Mouse (Mus musculus) ES-Bruce4 (cell line): ENCODE data around the gene Ubl4b. TPM values are rescaled to one million over a fixed set of nuclear protein-coding genes. Genes with fewer than 3 reads are reported as not detected.
A peak's percentile ranks its signal among the peaks of the same experiment; 100 is the strongest.

Experiments used
- H3K27ac ChIP-seq: 2 replicates; pipeline ENCODE4 v1.5.1; 2012; ENCODE audit warnings: low read length, inconsistent platforms; ENCODE audit not compliant: insufficient read depth
- H3K27me3 ChIP-seq: 2 replicates; pipeline ENCODE4 v1.6.1; 2012; ENCODE audit warnings: mild to moderate bottlenecking, low read length, inconsistent platforms; ENCODE audit not compliant: control insufficient read depth, poor library complexity, insufficient read depth, severe bottlenecking
- H3K36me3 ChIP-seq: 2 replicates; pipeline ENCODE4 v1.6.1; 2012; ENCODE audit warnings: inconsistent platforms, mild to moderate bottlenecking, low read length, moderate library complexity; ENCODE audit not compliant: control insufficient read depth, poor library complexity, insufficient read depth, severe bottlenecking
- H3K4me1 ChIP-seq: one replicate; pipeline ENCODE4 v1.8.1; 2011; ENCODE audit warnings: low read length; ENCODE audit not compliant: control insufficient read depth, insufficient read depth
- H3K4me3 ChIP-seq: 2 replicates; pipeline ENCODE4 v1.5.1; 2011; ENCODE audit warnings: low read depth, mild to moderate bottlenecking, low read length
- H3K9ac ChIP-seq: 2 replicates; pipeline ENCODE4 v1.6.1; 2012; ENCODE audit warnings: low read depth, mild to moderate bottlenecking, inconsistent platforms; ENCODE audit not compliant: poor library complexity, severe bottlenecking
- H3K9me3 ChIP-seq: replicated peaks from 2 replicates; pipeline ENCODE4 v1.6.1; 2012; ENCODE audit warnings: mild to moderate bottlenecking, low read length, inconsistent platforms; ENCODE audit not compliant: control insufficient read depth, poor library complexity, insufficient read depth, severe bottlenecking
- CTCF ChIP-seq: IDR thresholded peaks from one replicate; pipeline ENCODE4 v1.8.1; 2011; ENCODE audit warnings: low read depth, low read length
- EP300 ChIP-seq: IDR thresholded peaks from 2 replicates; pipeline ENCODE4 v1.6.1; 2011; ENCODE audit warnings: low read depth, low read length; ENCODE audit not compliant: insufficient read depth
- POLR2A ChIP-seq: IDR thresholded peaks from one replicate; pipeline ENCODE4 v1.8.1; 2011; ENCODE audit warnings: low read length; ENCODE audit not compliant: insufficient read depth
- polyA plus RNA-seq: library from polyadenylated mRNA; stranded (reverse); fragments of >200 nt; gene quantifications from 2 replicates; pipeline ENCODE4 v1.2.4, GENCODE M21; 2011; ENCODE audit warnings: low read depth; ENCODE audit not compliant: missing spikeins, insufficient read depth, insufficient read length

Gene Ubl4b
- polyA plus RNA-seq, 1 experiment = not detected

DNA sequence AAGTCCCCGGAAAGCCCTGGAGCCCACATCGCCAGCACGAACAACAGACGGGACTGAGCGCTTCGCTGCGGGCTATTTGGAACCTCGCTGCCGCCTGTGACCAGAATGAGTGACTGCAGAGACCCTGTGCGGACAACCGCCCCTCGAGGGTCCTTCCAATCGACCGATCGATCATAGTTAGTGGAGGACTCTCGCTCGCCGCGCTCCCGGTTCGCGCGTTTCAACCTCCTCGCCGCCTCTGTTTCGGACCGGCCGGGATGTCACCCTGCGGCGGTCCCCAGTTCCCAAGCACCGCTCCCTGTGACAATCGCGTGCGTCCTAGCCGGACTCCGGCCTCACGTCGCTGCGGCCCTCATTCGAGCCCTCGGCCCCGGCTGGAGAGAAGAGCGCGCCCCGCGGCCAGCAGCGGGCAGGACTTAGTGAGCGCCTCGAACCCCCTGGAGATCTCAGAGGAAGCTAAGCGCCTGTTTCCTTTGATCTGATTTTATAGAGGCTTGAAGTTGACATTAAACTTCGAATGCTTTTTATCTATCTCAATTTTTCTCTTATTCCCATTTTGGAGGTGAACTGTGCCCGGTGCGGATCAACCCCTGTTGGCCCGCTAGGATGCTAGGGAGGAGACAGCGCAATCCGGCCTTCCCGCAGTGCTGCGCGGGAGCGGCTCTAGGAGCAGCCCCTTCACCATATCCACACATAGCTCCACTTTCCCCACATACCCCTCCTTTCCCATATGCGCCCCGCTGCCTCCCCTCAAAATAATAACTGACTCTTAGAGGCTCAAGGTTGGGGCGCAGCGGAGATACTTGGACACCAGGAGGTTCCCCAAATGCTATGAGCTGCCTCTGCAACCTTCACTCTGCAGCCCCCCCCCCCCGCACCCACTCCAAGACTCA, 28.2 kb upstream of the Ubl4b start:
- no peaks in the 10 kb centered on the region for H3K4me1 ChIP-seq

DNA sequence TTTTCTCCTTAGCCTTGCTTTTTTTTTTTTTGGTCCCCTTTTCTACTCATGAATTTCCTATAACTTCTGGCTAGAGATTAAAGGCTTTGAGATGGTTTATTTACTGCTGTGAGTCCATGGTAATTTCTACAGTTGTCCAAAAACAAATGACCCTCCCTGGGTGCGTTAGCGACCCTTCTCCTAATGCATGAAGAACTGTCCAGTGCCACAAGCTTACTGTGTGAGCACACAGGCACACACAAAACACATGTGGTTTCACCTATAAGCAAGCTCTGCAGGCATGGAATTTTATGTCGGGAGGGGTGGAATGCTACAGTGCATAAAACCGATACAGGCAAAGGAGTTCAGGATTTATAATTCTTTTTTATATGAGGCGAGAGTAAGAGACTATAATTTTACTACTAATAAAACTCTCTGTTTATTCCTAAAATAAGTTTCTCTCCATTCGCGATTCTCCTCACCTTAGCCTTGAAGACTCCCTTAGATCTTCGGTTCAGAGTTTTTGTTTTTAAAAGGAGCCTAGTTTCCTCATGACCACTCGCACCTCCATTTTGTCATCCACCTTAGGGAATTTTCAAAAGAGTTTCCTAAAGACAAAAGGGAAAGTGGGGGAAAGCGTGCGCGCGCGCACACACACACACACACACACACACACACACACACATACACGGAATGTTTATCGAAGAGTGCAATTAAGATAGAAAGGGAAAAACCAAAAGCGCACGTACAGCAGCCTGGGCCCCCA, 27.4 kb upstream of the Ubl4b start:
- Histone ChIP-seq H3K4me3 (peak overlapping the region; percentile 58; the same call in 1 of the 2 replicates), H3K9me3 (no peaks in the 10 kb centered on the region), H3K27ac (no peak overlapping the region), H3K36me3 (no peaks in the 10 kb centered on the region), H3K9ac (peak overlapping the region; percentile 30; the same call in 1 of the 2 replicates), H3K4me1 (no peaks in the 10 kb centered on the region), H3K27me3 (peaks cover 15% of the 10 kb centered on the region)
- TF ChIP-seq CTCF = no peak
- TF ChIP-seq POLR2A = no peak

More for the DNA sequence above, 28.2 kb upstream of the Ubl4b start:
- Histone ChIP-seq H3K4me3 (peak overlapping the region; percentile 58), H3K27ac (no peak overlapping the region), H3K9me3 (no peaks in the 10 kb centered on the region), H3K9ac (peak overlapping the region; percentile 30; the same call in 1 of the 2 replicates), H3K27me3 (peaks cover 15% of the 10 kb centered on the region), H3K36me3 (no peaks in the 10 kb centered on the region)
- TF ChIP-seq EP300 (no peak), CTCF (no peak), POLR2A (no peak)

DNA sequence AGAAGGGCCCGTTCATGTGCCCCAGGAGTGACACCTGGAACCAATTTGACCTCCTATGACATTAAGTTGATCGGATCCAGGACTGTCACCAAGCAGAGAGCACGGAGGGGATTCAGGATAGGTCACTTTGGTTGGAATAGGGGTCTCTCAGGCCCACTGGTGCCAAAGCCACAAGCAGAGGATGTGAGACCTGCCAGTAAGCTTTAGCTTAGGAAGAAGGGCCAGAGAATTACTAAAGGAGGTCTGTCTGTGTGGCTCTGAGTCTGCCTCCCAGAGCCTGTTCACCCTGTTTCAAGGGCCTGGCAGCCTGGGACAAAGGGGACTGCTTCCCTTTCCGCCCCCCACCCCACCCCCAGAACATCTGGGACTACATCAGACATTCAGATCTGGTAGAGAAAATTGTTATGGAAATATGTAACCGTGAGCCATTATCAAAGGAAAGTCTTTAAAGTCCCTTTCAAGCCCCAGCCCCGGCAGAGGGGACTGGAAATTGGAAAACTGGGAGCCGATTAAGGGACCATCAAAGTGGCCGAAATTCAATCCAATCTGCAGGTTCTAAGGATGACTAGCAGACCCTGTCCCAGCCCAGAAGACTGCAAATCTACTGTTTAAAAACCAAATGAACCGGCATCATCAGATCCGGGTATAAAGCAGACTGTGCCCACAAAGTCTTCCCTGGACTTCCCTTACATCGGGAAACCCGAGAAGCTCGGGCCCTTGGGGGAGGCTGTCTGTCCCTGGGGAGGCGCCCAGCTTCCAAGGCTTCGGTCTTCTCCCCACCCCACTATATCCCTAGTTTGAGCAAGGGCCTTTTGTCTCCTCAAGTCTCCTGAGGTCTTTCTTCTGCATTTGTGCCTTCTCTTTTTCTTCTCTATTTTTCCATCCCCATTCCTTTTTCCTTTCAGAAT, 26.5 kb upstream of the Ubl4b start:
- TF ChIP-seq CTCF = no peak
- TF ChIP-seq EP300 = no peak
- no peak for TF ChIP-seq POLR2A
- Histone ChIP-seq H3K4me3 (no peak overlapping the region), H3K9ac (no peak overlapping the region), H3K4me1 (no peaks in the 10 kb centered on the region), H3K36me3 (no peaks in the 10 kb centered on the region), H3K9me3 (no peaks in the 10 kb centered on the region), H3K27me3 (peaks cover 15% of the 10 kb centered on the region), H3K27ac (no peak overlapping the region)

DNA sequence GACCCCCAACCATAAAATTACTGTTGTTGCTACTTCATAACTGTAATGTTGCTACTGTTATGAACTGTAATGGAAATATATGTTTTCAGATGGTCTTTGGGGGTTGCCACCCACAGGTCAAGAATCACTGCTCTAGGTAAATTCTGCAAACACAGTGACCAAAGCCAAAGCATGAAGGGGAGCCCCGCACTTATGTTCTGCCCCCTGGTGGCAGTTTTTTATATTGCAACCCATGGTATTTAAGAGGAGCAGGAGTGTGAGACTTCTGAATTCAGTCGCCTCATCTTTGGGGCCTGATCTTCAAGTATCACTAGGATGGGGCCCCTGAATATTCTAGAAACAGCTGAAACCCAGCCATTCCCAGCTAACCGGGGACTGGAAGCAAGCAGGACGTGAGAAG, 24.6 kb upstream of the Ubl4b start:
- Histone ChIP-seq H3K27ac (no peak overlapping the region), H3K9ac (no peak overlapping the region), H3K4me3 (no peak overlapping the region), H3K27me3 (peaks cover 14% of the 10 kb centered on the region), H3K9me3 (no peaks in the 10 kb centered on the region), H3K4me1 (no peaks in the 10 kb centered on the region), H3K36me3 (no peaks in the 10 kb centered on the region)
- TF ChIP-seq EP300 (no peak), POLR2A (no peak), CTCF (peak; percentile 44)

DNA sequence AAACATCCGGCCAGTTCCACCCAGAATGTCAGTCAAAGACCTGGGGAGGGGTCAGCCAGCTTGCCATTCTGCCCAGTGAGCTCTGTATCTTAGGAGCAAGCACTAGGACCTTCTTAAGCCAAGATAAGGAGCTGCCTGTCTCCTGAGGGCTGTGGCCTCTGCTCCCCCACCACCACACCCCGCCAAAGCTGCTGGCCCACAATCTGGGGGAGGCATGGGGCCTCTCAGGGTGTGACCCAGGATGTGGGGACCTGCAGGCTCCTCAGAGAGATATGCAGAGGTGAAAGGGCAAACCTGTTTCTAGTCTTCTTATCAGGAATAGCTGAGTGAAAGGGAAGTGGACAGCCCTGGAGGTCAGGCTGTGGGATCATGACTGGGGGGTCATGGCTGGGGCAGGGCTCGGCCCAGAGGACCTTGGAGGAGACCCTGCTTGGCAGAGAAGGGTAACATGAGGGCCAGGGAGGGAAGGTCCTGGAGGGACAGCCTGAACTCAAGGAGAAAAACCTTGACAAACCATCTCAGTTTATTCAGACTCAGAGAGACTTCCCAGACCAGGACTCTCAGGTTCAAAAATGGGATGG, 23.0 kb upstream of the Ubl4b start:
- H3K9ac ChIP-seq = no peak overlapping the region
- no peak for TF ChIP-seq POLR2A
- no peak for TF ChIP-seq EP300
- no peak overlapping the region for H3K4me3 ChIP-seq
- H3K4me1 ChIP-seq = no peaks in the 10 kb centered on the region
- peaks cover 5% of the 10 kb centered on the region; the same call in 1 of the 2 replicates for H3K27me3 ChIP-seq
- H3K36me3 ChIP-seq = no peaks in the 10 kb centered on the region
- H3K27ac ChIP-seq = no peak overlapping the region
- no peaks in the 10 kb centered on the region for H3K9me3 ChIP-seq
